Mouse (Mus musculus) embryonic fibroblast, embryonic 13.5 days (primary cell): ENCODE measurements around the gene Evi2b.

ENCODE experiments used
- CTCF ChIP-seq: IDR thresholded peaks from 2 replicates; pipeline ENCODE4 v1.5.1; 2011; ENCODE audit warnings: mild to moderate bottlenecking, control low read depth, low read length, moderate library complexity, borderline replicate concordance; ENCODE audit not compliant: insufficient read depth
- POLR2A ChIP-seq: IDR thresholded peaks from 2 replicates; pipeline ENCODE4 v1.6.1; 2011; ENCODE audit warnings: low read depth, mild to moderate bottlenecking, control low read depth, low read length, moderate library complexity

DNA sequence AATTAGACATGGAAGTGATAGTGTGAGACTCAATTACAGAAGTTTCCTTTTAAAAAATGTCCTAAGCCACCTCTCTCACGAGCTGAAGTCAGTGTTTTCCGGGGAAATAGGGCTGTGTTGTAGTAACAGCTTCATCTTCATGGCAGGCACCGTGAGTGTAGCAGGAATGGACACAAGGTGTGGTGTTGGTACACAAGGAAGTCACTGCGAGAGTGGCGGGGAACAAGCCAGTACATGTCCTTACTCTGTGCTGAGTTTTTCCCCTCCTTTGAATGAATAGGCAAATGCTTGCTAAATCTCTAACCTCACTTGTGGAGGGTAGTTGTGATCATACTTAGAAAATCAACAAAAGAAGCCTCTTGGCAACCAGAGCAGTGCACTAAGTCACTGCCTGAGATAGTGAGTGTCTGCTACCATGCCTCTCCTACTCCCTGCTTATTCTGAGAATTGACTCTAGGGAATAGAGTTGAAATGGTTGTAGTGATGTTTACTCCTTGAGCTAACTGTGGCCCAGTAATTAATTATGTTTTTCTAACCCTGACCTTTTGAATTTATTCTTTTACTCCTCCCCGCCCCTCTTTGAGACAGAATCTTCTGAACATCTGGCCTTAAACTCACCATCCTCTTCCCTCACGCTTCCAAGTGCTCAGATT is 39.6 kb downstream of the Evi2b start:
- no peak for TF ChIP-seq POLR2A
- TF ChIP-seq CTCF, result no peak
